Mouse (Mus musculus): ENCODE results near the gene Tmem126a. TPM values are rescaled to one million over a fixed set of nuclear protein-coding genes. Genes with fewer than 3 reads are reported as not detected.

The Tmem126a gene
- total RNA-seq, 2 experiments from 2014 or later: 39.6 to 41.0 TPM

DNA sequence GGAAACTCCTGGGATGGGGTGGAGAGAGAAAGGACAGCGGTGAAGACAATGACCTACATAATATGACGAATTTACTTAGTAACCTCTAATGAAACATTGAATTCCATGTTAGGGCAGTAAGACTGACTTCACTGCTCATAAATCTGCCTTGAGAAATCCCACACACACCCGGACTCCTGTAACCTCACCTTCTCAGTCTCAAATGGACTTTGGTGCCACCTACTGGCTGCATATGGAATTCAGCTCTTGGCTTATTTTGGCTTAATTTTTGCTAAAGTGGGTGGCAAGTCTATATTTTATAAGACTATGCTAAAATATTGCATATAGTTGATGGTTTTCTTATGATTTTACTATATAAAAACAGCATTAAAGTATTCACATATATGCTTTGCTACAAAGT, 47.1 kb downstream of the Tmem126a start:
- peak; percentile 44 to 67 for DNase-seq (ENCODE audit: low spot score in 2 of 2)

Other genes starting within 250 kb of the Tmem126a start
- not detected for gene Ccdc83, start 191.5 kb downstream of the Tmem126a start, total RNA-seq (2021)
- gene Sytl2, start 155.0 kb downstream of the Tmem126a start, total RNA-seq (2021): 10 to 100 TPM; 32.9 to 35.8 TPM
- under 1 TPM; 0.86 to 0.97 TPM for gene Ccdc89, start 30.7 kb downstream of the Tmem126a start, total RNA-seq (2021)
- 10 to 100 TPM; 77.1 to 82.3 TPM for gene Crebzf, start 14.5 kb downstream of the Tmem126a start, total RNA-seq (2021)
- 10 to 100 TPM; 29.0 to 31.3 TPM for gene Tmem126b, start 18.8 kb upstream of the Tmem126a start, total RNA-seq (2021)
- gene Dlg2, start 19.4 kb upstream of the Tmem126a start, total RNA-seq (2021): 100 to 1,000 TPM; 224 to 230 TPM